Mouse (Mus musculus) liver, adult 2 months (tissue): Measurements from ENCODE around the gene Ttc33.

Experiments
- CTCF ChIP-seq: fragments of 200-500 bp; IDR thresholded peaks from 2 replicates; pipeline ENCODE4 v1.5.1; 2011; ENCODE audit warnings: low read depth, low read length, control low read depth
- POLR2A ChIP-seq: fragments of 200-500 bp; IDR thresholded peaks from 2 replicates; pipeline ENCODE4 v1.6.1; 2011; ENCODE audit warnings: low read length, control low read depth; ENCODE audit not compliant: insufficient read depth; ENCODE audit errors: extremely low read depth

DNA sequence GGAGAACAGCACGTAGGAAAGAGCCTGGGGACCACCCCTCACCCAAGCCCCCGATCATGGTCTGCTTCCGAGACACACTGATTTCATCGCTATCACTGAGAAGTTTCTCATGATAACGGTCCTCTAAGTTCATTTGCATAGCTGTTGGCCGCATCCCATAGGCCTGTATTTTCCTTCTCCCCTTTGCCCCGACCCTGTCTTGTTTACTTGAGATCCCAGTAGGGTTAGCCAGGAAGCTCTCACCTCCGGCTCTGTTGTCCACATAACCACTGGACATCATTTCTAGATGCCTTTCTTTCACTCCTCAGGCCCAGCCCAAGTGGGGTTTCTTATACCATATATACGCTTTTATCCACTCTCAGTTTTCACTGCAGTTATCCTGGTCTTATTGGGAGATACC lies 9.6 kb downstream of the Ttc33 start:
- no peak for TF ChIP-seq POLR2A
- TF ChIP-seq CTCF, result no peak
